Mouse (Mus musculus) T-helper 1 cell (primary cell): ENCODE measurements around the gene Btbd17.

Source experiments
- in situ Hi-C: fragments of 300-600 bp; cut with MboI, MseI; formaldehyde crosslinking; loops from one replicate; pipeline ENCODE4 v1.15.1; 2025; ENCODE audit warnings: high pct_unique_total_duplicates

Gene Btbd17

GRCm38 (mm10) chr11:114803990-114804389 lies 8.2 kb upstream of the Btbd17 start:
- in situ Hi-C loops, result no loop called here

GRCm38 (mm10) chr11:114802540-114803267 lies 7.0 kb upstream of the Btbd17 start:
- in situ Hi-C loops, result no loop called here

GRCm38 (mm10) chr11:114801906-114802305 lies 6.2 kb upstream of the Btbd17 start:
- in situ Hi-C loops, result no loop called here

- in situ Hi-C loops, result no loop called here
Measured at GRCm38 (mm10) chr11:114798624-114799023, 2.9 kb upstream of the Btbd17 start, which contains the start of gene Gpr142. TSS of gene Gpr142 (plus strand) at chr11:114798924.

GRCm38 (mm10) chr11:114797981-114798380 lies 2.2 kb upstream of the Btbd17 start:
- in situ Hi-C loops, result no loop called here

GRCm38 (mm10) chr11:114797176-114797575 lies 1.4 kb upstream of the Btbd17 start:
- in situ Hi-C loops, result no loop called here

- in situ Hi-C loops, result no loop called here
Measured at GRCm38 (mm10) chr11:114795231-114795746, 456 bp downstream of the Btbd17 start.

- in situ Hi-C loops, result no loop called here
Measured at GRCm38 (mm10) chr11:114794691-114795090, 1.1 kb downstream of the Btbd17 start.

GRCm38 (mm10) chr11:114793868-114794545 lies 1.7 kb downstream of the Btbd17 start:
- in situ Hi-C loops, result no loop called here

GRCm38 (mm10) chr11:114792931-114793494 lies 2.7 kb downstream of the Btbd17 start:
- in situ Hi-C loops, result no loop called here

- in situ Hi-C loops, result no loop called here
Measured at GRCm38 (mm10) chr11:114791891-114792411, 3.8 kb downstream of the Btbd17 start.

GRCm38 (mm10) chr11:114791351-114791889 lies 4.3 kb downstream of the Btbd17 start:
- in situ Hi-C loops, result no loop called here

- in situ Hi-C loops, result no loop called here
Measured at GRCm38 (mm10) chr11:114790841-114791240, 4.9 kb downstream of the Btbd17 start.

GRCm38 (mm10) chr11:114790171-114790570 lies 5.6 kb downstream of the Btbd17 start:
- in situ Hi-C loops, result no loop called here

- in situ Hi-C loops, result no loop called here
Measured at GRCm38 (mm10) chr11:114789716-114790115, 6.0 kb downstream of the Btbd17 start.

- in situ Hi-C loops, result no loop called here
Measured at GRCm38 (mm10) chr11:114789061-114789714, 6.6 kb downstream of the Btbd17 start.

GRCm38 (mm10) chr11:114787611-114788010 lies 8.1 kb downstream of the Btbd17 start:
- in situ Hi-C loops, result no loop called here

- in situ Hi-C loops, result no loop called here
Measured at GRCm38 (mm10) chr11:114786326-114786725, 9.4 kb downstream of the Btbd17 start.

- in situ Hi-C loops, result no loop called here
Measured at GRCm38 (mm10) chr11:114785892-114786291, 9.9 kb downstream of the Btbd17 start.

- in situ Hi-C loops, result no loop called here
Measured at GRCm38 (mm10) chr11:114780076-114780475, 15.7 kb downstream of the Btbd17 start.

GRCm38 (mm10) chr11:114771896-114772295 lies 23.8 kb downstream of the Btbd17 start:
- in situ Hi-C loops, result no loop called here
